Comparison of ENCODE assay signal across 20 mouse cellular contexts in the genomic region with DNA sequence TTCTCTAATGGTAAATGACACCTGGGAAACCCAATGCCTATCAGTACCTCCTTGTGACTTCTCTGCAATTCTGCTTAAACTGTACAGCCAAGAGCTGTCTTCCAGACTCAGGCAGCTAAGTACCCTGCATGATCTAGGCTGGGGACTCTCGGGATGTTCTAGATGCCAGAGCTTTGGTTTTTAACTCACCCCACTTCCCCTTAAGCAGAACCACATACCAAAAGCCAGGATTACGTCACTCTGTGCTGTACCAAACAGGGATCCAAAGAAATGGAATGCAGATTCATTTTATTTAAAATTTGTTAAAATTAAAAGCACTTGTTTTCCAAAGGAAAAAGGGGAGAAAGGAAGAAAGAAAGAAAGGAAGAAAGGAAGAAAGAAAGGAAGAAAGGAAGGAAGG. TPM values are rescaled to one million over a fixed set of nuclear protein-coding genes. Genes with fewer than 3 reads are reported as not detected.
DNase-seq lines count a peak whose midpoint lies in the region; ATAC-seq lines count a peak whose summit lies in the region.
"Had no signal": no experiment of that assay in that cellular context is flagged by ENCODE, and none has a peak within 500 bp of the region (broad histone marks: within the 10 kb centered on the region; RNA-seq: fewer than 3 reads in every experiment).

No protein-coding gene starts in this region.

- peak; percentile 26 for DNase-seq in 3T3-L1 (ENCODE audit: low read depth, low spot score)
- peak; percentile 44 for DNase-seq in 416B (ENCODE audit: low read depth)
- no peak for DNase-seq in frontal cortex, postnatal 25 days (ENCODE audit: low spot score in 2 of 2)
- DNase-seq in B cell, adult 2 months, result no peak
- DNase-seq in cerebellum, postnatal 25 days, result no peak
- DNase-seq: adrenal gland, adult 8-10 months; adrenal gland, postnatal 14 days; adrenal gland, postnatal 36 days; cerebellum, adult 11-12 months; cerebellum, adult 2 months; cerebellum, adult 9-10 months; cerebellum, postnatal 10 days; cerebellum, postnatal 36 days; forebrain, postnatal 0 days had no signal

- ATAC-seq in common myeloid progenitor, adult 5-6 weeks (replicated peaks; ENCODE audit: low read depth, poor library complexity, severe bottlenecking), result 0 out of 2 replicates have a peak, but pooled peaks have one; percentile 18
- ATAC-seq in megakaryocyte progenitor cell, adult 5-6 weeks (replicated peaks; ENCODE audit: poor library complexity), result 0 out of 2 replicates have a peak, but pooled peaks have one; percentile 18
- ATAC-seq: CD4-positive, CD25-positive, alpha-beta regulatory T cell, adult 4 months; forebrain, embryonic 13.5 days; forebrain, embryonic 15.5 days; forebrain, postnatal 0 days had no signal

RNA-seq across cellular contexts. Expression of a gene that starts 4.4 kb away (rescaled TPM):
- total RNA-seq in common myeloid progenitor, adult 5-6 weeks (2017), result 8.7 and 9.5 TPM in 2 replicates
- total RNA-seq in megakaryocyte progenitor cell, adult 5-6 weeks (2015), result 1.3 and 1.6 TPM in 2 replicates
- 1.4 and 2.7 TPM in 2 replicates for total RNA-seq in megakaryocyte progenitor cell, adult 5-6 weeks (2017)

RNA-seq across cellular contexts. Expression of a gene that starts 4.6 kb away (rescaled TPM):
- 101 and 118 TPM in 2 replicates for total RNA-seq in common myeloid progenitor, adult 5-6 weeks (2017)
- total RNA-seq in megakaryocyte progenitor cell, adult 5-6 weeks (2015), result 264 and 298 TPM in 2 replicates
- 127 and 137 TPM in 2 replicates for total RNA-seq in megakaryocyte progenitor cell, adult 5-6 weeks (2017)

RNA-seq across cellular contexts. Expression of a gene that starts 11.4 kb away (rescaled TPM):
- total RNA-seq in common myeloid progenitor, adult 5-6 weeks (2017), result not detected in 2 replicates
- not detected in 2 replicates for total RNA-seq in megakaryocyte progenitor cell, adult 5-6 weeks (2015)
- not detected in 2 replicates for total RNA-seq in megakaryocyte progenitor cell, adult 5-6 weeks (2017)
- total RNA-seq: adrenal gland, adult 8-10 months; adrenal gland, postnatal 14 days; adrenal gland, postnatal 36 days; CH12.LX had no signal

RNA-seq across cellular contexts. Expression of a gene that starts 38.2 kb away (rescaled TPM):
- total RNA-seq in common myeloid progenitor, adult 5-6 weeks (2017), result 70.1 and 77.4 TPM in 2 replicates
- 85.0 and 90.4 TPM in 2 replicates for total RNA-seq in megakaryocyte progenitor cell, adult 5-6 weeks (2015)
- 101 and 119 TPM in 2 replicates for total RNA-seq in megakaryocyte progenitor cell, adult 5-6 weeks (2017)

Comparison
In these comparisons a context has a peak if more than half of its experiments do, and no peak if none do; other contexts are left out.
1. DNase-seq: peak in 3T3-L1 (single experiment) and 416B (single experiment); none in frontal cortex, postnatal 25 days (0 of 2), B cell, adult 2 months (0 of 2) and cerebellum, postnatal 25 days (0 of 2).